Mouse (Mus musculus) naive thymus-derived CD4-positive, alpha-beta T cell, adult 5 months (primary cell): ENCODE measurements around the gene Prkag1. TPM values are rescaled to one million over a fixed set of nuclear protein-coding genes. Genes with fewer than 3 reads are reported as not detected.

Experiments
- polyA plus RNA-seq: library from polyadenylated mRNA; unstranded; fragments of 100-300 nt; shearing (Covaris generic); gene quantifications from one replicate; pipeline ENCODE4 v1.2.1, GENCODE M21; 2017

Prkag1 gene
- polyA plus RNA-seq, result 121 TPM

DNA sequence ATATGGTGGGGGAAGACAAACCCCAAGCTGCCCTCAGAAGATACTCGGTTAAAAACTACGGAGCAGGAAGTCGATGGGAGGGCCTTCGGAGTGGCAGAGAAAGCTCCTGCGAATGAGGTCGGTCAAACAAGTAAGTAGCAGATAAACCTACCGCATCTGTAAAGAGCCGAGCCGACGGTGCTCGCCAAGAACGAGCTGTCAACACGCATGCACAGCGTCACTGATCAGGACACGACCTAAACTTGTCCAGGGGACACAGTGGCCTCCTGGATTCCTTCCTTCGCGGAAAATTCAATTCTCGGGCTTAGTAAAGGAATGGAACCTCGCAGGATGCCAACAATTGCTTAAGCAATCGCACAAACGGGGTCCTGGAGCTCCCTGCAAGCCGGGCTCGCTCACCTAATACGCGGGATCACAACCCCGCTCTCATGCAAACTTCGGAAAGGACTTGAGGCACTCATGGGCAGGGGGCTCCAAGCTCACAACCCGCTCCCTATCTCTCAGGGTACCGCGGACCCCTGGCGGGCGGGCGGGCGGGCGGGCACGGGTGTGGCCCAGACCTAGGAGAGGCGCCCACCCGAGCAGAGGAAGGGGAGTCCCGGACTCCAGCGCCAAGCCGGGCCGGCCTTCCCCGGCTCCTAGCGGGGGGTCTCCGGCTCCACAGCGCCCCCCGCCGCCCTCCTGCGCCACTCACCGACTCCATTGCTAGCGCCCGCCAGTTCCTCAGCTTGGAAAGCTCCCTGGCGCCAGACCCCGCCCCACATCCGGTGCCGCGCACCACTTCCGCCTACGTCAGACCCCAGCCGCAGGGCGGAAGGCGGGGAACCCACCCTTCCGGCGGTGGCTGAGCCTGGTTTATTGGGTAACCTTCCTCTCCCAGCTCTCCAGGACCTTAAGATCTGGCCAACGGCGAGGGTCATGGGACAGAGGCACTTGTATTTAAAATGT, at the start of gene Prkag1:
Prkag1 (minus strand) TSS at position 786 of the 948 bp plus-strand sequence.

DNA sequence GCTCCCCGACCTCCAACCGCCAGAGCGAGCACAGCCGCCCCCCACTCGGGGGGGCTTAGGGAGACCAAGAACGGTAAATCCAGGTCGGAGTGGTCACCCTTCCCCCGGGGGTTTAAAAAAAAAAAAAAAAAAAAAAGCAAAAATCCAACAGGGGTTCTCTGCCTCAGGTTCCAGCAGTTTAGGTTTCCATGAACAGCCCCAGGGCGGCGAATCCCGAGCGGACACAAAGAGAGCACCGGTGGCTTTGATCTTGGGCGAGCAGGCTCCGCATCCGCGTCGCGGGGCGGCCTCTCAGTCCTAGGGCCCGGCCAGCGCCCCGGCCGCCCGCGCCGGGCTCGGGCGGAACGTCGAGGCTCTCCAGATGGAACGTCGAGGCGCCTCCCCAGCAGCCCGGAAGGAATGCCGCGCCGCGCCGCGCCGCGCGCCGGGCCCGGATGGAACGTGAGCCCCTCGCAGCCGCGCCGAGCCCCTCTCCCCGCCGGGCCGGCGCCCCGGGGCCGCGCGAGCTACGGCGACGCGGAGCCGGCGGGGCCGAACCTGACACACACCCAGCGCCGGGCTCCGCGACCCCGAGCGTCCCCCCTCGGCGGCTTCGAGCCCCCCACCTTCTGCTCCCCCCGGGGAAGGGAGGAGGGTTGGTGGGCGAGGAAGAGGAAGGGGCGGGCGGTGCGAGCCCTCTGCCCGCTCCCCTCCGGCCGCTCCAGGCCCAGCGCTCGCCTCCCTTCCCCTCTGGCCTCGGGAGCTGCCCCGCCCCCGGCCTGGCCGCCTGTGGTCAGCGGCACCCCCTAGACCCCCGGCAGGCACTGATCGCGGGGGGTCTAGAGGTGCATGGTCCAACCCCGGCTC, 40.0 kb upstream of the Prkag1 start, which contains the start of gene Kmt2d:
Kmt2d (minus strand) TSS at position 135 of the 846 bp plus-strand sequence.

DNA sequence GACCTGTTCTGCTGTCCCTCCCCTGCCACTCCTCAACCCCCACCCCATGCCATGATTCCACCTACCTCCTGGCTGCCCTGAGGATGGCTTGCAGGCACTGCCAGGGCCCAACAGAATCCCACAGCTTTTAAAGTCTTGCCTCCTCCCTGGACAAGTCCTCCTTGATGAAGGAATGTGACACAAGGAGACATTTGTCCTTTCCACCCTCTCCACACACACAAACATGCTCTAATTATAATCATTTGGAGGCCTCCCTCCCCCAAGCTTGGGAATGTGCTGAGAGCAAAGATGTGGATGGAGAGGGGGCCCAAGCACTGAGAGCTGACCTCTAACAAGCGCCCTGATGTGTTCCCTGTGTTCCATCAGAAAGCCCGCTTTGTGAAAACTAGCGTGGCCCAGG, 21.9 kb downstream of the Prkag1 start, which contains the start of gene Ddn:
Ddn (minus strand) TSS at position 101 of the 400 bp plus-strand sequence.

DNA sequence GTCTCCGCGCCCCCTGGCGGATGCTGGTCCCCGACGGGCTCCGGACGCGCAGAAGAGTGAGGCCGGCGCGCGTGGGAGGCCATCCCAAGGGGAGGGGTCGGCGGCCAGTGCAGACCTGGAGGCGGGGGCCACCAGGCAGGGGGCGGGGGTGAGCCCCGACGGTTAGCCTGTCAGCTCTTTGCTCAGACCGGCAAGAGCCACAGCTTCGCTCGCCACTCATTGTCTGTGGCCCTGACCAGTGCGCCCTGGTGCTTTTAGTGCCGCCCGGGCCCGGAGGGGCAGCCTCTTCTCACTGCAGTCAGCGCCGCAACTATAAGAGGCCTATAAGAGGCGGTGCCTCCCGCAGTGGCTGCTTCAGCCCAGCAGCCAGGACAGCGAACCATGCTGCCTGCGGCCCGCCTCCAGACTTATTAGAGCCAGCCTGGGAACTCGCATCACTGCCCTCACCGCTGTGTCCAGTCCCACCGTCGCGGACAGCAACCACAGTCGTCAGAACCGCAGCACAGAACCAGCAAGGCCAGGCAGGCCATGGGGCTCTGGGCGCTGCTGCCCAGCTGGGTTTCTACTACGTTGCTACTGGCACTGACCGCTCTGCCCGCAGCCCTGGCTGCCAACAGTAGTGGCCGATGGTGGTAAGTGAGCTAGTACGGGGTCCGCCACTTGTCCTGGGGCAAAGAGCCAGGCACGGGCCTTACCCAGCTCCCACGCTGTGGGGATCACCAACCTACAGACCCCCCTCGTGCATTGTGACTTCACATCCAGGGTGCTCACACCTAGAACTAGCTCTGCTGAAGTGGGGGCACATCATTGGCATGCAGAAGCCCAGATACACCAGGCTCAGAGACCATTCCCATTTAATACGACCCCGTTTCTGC, 41.4 kb downstream of the Prkag1 start, which contains the start of gene Wnt1:
Wnt1 (plus strand) TSS at position 197 of the 875 bp plus-strand sequence.

DNA sequence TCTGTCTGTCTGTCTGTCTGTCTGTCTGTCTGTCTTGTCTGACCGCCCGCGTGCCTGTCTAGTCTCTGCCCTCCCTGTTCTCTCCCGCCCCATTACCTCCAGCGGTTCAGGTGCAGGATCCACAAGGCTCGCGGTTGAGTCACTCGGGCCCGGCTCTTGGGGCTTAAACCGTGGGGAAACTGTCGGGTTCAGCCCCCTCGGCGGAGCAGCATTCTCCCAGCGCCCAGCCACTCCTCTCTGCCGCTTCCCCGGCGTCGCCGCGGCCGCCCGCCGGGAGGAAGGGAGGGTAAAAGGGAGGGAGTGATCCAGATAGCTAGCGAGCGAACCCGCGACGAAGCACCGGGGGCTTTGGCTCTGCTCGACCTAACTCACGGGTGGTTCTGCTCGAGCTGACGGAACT, 53.6 kb downstream of the Prkag1 start, which contains the start of gene Wnt10b:
Wnt10b (minus strand) TSS at position 389 of the 400 bp plus-strand sequence.

Other genes starting within 250 kb of the Prkag1 start
- gene Adcy6, start 221.4 kb downstream of the Prkag1 start, polyA plus RNA-seq, result 5.3 TPM
- gene Cacnb3, start 200.7 kb downstream of the Prkag1 start, polyA plus RNA-seq, result 0.97 TPM
- 34.3 TPM for gene Ddx23, start 168.6 kb downstream of the Prkag1 start, polyA plus RNA-seq
- gene Rnd1, start 154.1 kb downstream of the Prkag1 start, polyA plus RNA-seq, result 2.2 TPM
- not detected for gene Ccdc65, start 123.3 kb downstream of the Prkag1 start, polyA plus RNA-seq
- gene Fkbp11, start 103.3 kb downstream of the Prkag1 start, polyA plus RNA-seq, result 0.81 TPM
- gene Arf3, start 68.3 kb downstream of the Prkag1 start, polyA plus RNA-seq, result 120 TPM
- gene Wnt10b, start 53.4 kb downstream of the Prkag1 start, polyA plus RNA-seq, result not detected
- gene Wnt1, start 41.7 kb downstream of the Prkag1 start, polyA plus RNA-seq, result not detected
- not detected for gene Ddn, start 22.0 kb downstream of the Prkag1 start, polyA plus RNA-seq
- 32.4 TPM for gene Kmt2d, start 39.7 kb upstream of the Prkag1 start, polyA plus RNA-seq
- 39.4 TPM for gene Rhebl1, start 63.0 kb upstream of the Prkag1 start, polyA plus RNA-seq
- gene Dhh, start 67.0 kb upstream of the Prkag1 start, polyA plus RNA-seq, result not detected
- gene Lmbr1l, start 86.7 kb upstream of the Prkag1 start, polyA plus RNA-seq, result 152 TPM
- 277 TPM for gene Tuba1b, start 103.0 kb upstream of the Prkag1 start, polyA plus RNA-seq
- gene Gm49450, start 122.0 kb upstream of the Prkag1 start, polyA plus RNA-seq, result not detected
- 197 TPM for gene Tuba1a, start 122.2 kb upstream of the Prkag1 start, polyA plus RNA-seq
- gene Tuba1c, start 198.4 kb upstream of the Prkag1 start, polyA plus RNA-seq, result 27.1 TPM
- gene Prph, start 223.7 kb upstream of the Prkag1 start, polyA plus RNA-seq, result not detected
- gene Troap, start 243.1 kb upstream of the Prkag1 start, polyA plus RNA-seq, result not detected